Mouse (Mus musculus) embryo, embryonic 10 days (tissue): ENCODE data around the gene Nrf1.

Experiments
- DNase-seq: peaks from one replicate; pipeline ENCODE4 v3.0.0-alpha.2; 2015; ENCODE audit warnings: low spot score

The Nrf1 gene

GRCm38 (mm10) chr6:30147058-30147457 is 99.3 kb downstream of the Nrf1 start:
- no peak for DNase-seq

GRCm38 (mm10) chr6:30147753-30148152 is 100.0 kb downstream of the Nrf1 start:
- DNase-seq: no peak

GRCm38 (mm10) chr6:30150471-30150870 is 102.7 kb downstream of the Nrf1 start:
- no peak for DNase-seq

GRCm38 (mm10) chr6:30152163-30152562 is 104.4 kb downstream of the Nrf1 start:
- DNase-seq: no peak

- DNase-seq: no peak
Measured at GRCm38 (mm10) chr6:30152649-30153048, 104.9 kb downstream of the Nrf1 start.

- no peak for DNase-seq
Measured at GRCm38 (mm10) chr6:30153076-30153475, 105.3 kb downstream of the Nrf1 start.

GRCm38 (mm10) chr6:30153733-30154415 is 106.1 kb downstream of the Nrf1 start:
- DNase-seq: no peak

GRCm38 (mm10) chr6:30159516-30160045 is 111.8 kb downstream of the Nrf1 start:
- no peak for DNase-seq

- DNase-seq: no peak
Measured at GRCm38 (mm10) chr6:30160408-30160807, 112.6 kb downstream of the Nrf1 start.

GRCm38 (mm10) chr6:30161618-30162017 is 113.8 kb downstream of the Nrf1 start:
- no peak for DNase-seq

GRCm38 (mm10) chr6:30162091-30162490 is 114.3 kb downstream of the Nrf1 start:
- no peak for DNase-seq

- no peak for DNase-seq
Measured at GRCm38 (mm10) chr6:30166349-30166748, 118.6 kb downstream of the Nrf1 start.

GRCm38 (mm10) chr6:30167192-30167591 is 119.4 kb downstream of the Nrf1 start:
- DNase-seq: peak; percentile 72

- no peak for DNase-seq
Measured at GRCm38 (mm10) chr6:30168275-30168674, 120.5 kb downstream of the Nrf1 start.

- peak; percentile 54 for DNase-seq
Measured at GRCm38 (mm10) chr6:30169148-30169547, 121.4 kb downstream of the Nrf1 start.

- no peak for DNase-seq
Measured at GRCm38 (mm10) chr6:30171226-30171625, 123.4 kb downstream of the Nrf1 start.

GRCm38 (mm10) chr6:30171967-30172366 is 124.2 kb downstream of the Nrf1 start:
- DNase-seq: no peak

GRCm38 (mm10) chr6:30172441-30172819 is 124.6 kb downstream of the Nrf1 start:
- no peak for DNase-seq

GRCm38 (mm10) chr6:30172820-30173550 is 125.2 kb downstream of the Nrf1 start:
- DNase-seq: peak; percentile 43

- peak; percentile 55 for DNase-seq
Measured at GRCm38 (mm10) chr6:30173551-30174460, 126.0 kb downstream of the Nrf1 start.

GRCm38 (mm10) chr6:30174461-30175224 is 126.9 kb downstream of the Nrf1 start:
- DNase-seq: peak; percentile 25
